Mouse (Mus musculus) liver, embryonic 14.5 days (tissue): Measurements from ENCODE around the gene Pbx1. TPM values are rescaled to one million over a fixed set of nuclear protein-coding genes. Genes with fewer than 3 reads are reported as not detected.

Experiments
- ATAC-seq: fragments of 200-750 bp; cut with Nextera tagmentation; 2 replicates; pipeline ENCODE4 v1.8.0; 2017; ENCODE audit warnings: moderate number of reproducible peaks, mild to moderate bottlenecking, moderate library complexity; ENCODE audit not compliant: insufficient read depth
- DNase-seq, 3 experiments: peaks; one replicate each; pipeline ENCODE4 v3.0.0-alpha.2; 2012 to 2013; ENCODE audit warnings: low read depth in 3 of 3, low spot score in 3 of 3
- H3K27ac ChIP-seq: fragments of 300-500 bp; sonication (generic); 2 replicates; pipeline ENCODE4 v1.5.1; 2014; ENCODE audit warnings: moderate library complexity, mild to moderate bottlenecking, control low read depth, inconsistent platforms
- H3K27me3 ChIP-seq: fragments of 300-500 bp; sonication (generic); 2 replicates; pipeline ENCODE4 v1.6.1; 2014; ENCODE audit warnings: mild to moderate bottlenecking, low read length, moderate library complexity; ENCODE audit not compliant: control insufficient read depth, insufficient read depth
- H3K36me3 ChIP-seq: fragments of 300-500 bp; sonication (generic); replicated peaks from 2 replicates; pipeline ENCODE4 v1.6.1; 2014; ENCODE audit warnings: low read depth; ENCODE audit not compliant: control insufficient read depth, insufficient read depth
- H3K4me1 ChIP-seq, 2 experiments: fragments of 200-500 bp in 1 of 2; fragments of 300-500 bp in 1 of 2; sonication (generic) in 1 of 2; replicated peaks; 2 replicates each; pipeline ENCODE4 v1.6.1; 2012 to 2014; ENCODE audit warnings: antibody characterized with exemption in 1 of 2, inconsistent platforms in 1 of 2, low read length in 1 of 2; ENCODE audit not compliant: control insufficient read depth in 2 of 2, insufficient read depth in 2 of 2
- H3K4me2 ChIP-seq: fragments of 300-500 bp; sonication (generic); 2 replicates; pipeline ENCODE4 v1.6.1; 2014; ENCODE audit warnings: low read depth, mild to moderate bottlenecking, control low read depth, moderate library complexity
- H3K4me3 ChIP-seq, 2 experiments: fragments of 200-500 bp in 1 of 2; fragments of 300-500 bp in 1 of 2; sonication (generic) in 1 of 2; 2 replicates each; pipeline ENCODE4 v1.5.1; 2012 to 2014; ENCODE audit warnings: low read depth in 2 of 2, low read length in 2 of 2, mild to moderate bottlenecking in 2 of 2, control low read depth in 1 of 2, inconsistent platforms in 1 of 2, moderate library complexity in 1 of 2; ENCODE audit not compliant: insufficient read depth in 1 of 2
- H3K9ac ChIP-seq: fragments of 300-500 bp; sonication (generic); replicated peaks from 2 replicates; pipeline ENCODE4 v1.6.1; 2014; ENCODE audit warnings: mild to moderate bottlenecking, control low read depth, moderate library complexity
- H3K9me3 ChIP-seq: fragments of 300-500 bp; sonication (generic); 2 replicates; pipeline ENCODE4 v1.6.1; 2016; ENCODE audit warnings: low read length, mixed read lengths; ENCODE audit not compliant: control insufficient read depth
- CTCF ChIP-seq: IDR thresholded peaks from 2 replicates; pipeline ENCODE4 v1.5.1; 2016; ENCODE audit warnings: antibody characterized with exemption, low read depth, control low read depth
- EP300 ChIP-seq: IDR thresholded peaks from 2 replicates; pipeline ENCODE4 v1.6.1; 2016; ENCODE audit warnings: antibody characterized with exemption, low read depth
- WGBS: fragments of 180-500 bp; shearing (Covaris S2); extraction: QIAGEN DNeasy Blood & Tissue Kit; methylation state at CpG from one replicate; pipeline ENCODE4 v1.1.7; 2014; ENCODE audit not compliant: insufficient replicate concordance; 5-methylcytosine and 5-hydroxymethylcytosine counted together
- polyA plus RNA-seq, 2 experiments: library from polyadenylated mRNA; depleted of rRNA in 1 of 2; stranded (reverse) in 1 of 2; unstranded in 1 of 2; fragments of >200 nt; fragmentation: Nextera tagmentation in 1 of 2; extraction: Ambion mirVana in 1 of 2; gene quantifications; 2 replicates each; pipeline versions ENCODE4 v1.2.1 to v1.2.3; 2012 to 2014

The Pbx1 gene
- polyA plus RNA-seq, 2 experiments, result 1.7 to 2.7 TPM

GRCm38 (mm10) chr1:168354934-168355333 is 77.1 kb downstream of the Pbx1 start:
- Histone ChIP-seq H3K27me3 (no peaks in the 10 kb centered on the region), H3K4me1 (peaks cover 0 to 14% of the 10 kb centered on the region in 2 experiments; a peak in 3 of 4 replicates), H3K27ac (no peak overlapping the region), H3K36me3 (no peaks in the 10 kb centered on the region), H3K9me3 (no peaks in the 10 kb centered on the region), H3K4me3 (no peak overlapping the region), H3K9ac (no peak overlapping the region), H3K4me2 (no peak overlapping the region)
- ATAC-seq (no peak), DNase-seq (no peak)
- WGBS, result 45% methylated on average over 4 of the region's 4 CpGs
- no peak for TF ChIP-seq EP300
- TF ChIP-seq CTCF, result no peak

- no peak overlapping the region for H3K4me3 ChIP-seq
- H3K9ac ChIP-seq, result no peak overlapping the region
- H3K27me3 ChIP-seq, result no peaks in the 10 kb centered on the region
- no peaks in the 10 kb centered on the region for H3K9me3 ChIP-seq
- H3K27ac ChIP-seq, result no peak overlapping the region
- H3K4me2 ChIP-seq, result no peak overlapping the region
- no peak for ATAC-seq
- no peaks in the 10 kb centered on the region for H3K36me3 ChIP-seq
- DNase-seq, result no peak
- 62% methylated on average over 8 of the region's 8 CpGs for WGBS
- peaks cover 0 to 5% of the 10 kb centered on the region in 2 experiments; a peak in 2 of 4 replicates for H3K4me1 ChIP-seq
- TF ChIP-seq CTCF, result no peak
- TF ChIP-seq EP300, result no peak
Observed at GRCm38 (mm10) chr1:168348036-168348784, 83.9 kb downstream of the Pbx1 start.

GRCm38 (mm10) chr1:168344918-168345317 is 87.2 kb downstream of the Pbx1 start:
- no peak for TF ChIP-seq EP300
- TF ChIP-seq CTCF, result no peak
- Histone ChIP-seq H3K4me2 (no peak overlapping the region), H3K27ac (no peak overlapping the region), H3K4me3 (no peak overlapping the region), H3K27me3 (no peaks in the 10 kb centered on the region), H3K36me3 (no peaks in the 10 kb centered on the region), H3K4me1 (peaks cover 0 to 5% of the 10 kb centered on the region in 2 experiments; a peak in 2 of 4 replicates), H3K9ac (no peak overlapping the region), H3K9me3 (no peaks in the 10 kb centered on the region)
- ATAC-seq (no peak), DNase-seq (no peak)
- WGBS, result 63% methylated on average over 8 of the region's 8 CpGs

- Histone ChIP-seq H3K4me3 (no peak overlapping the region), H3K4me2 (no peak overlapping the region), H3K9me3 (no peaks in the 10 kb centered on the region), H3K27ac (no peak overlapping the region), H3K9ac (no peak overlapping the region), H3K4me1 (peaks cover 0 to 5% of the 10 kb centered on the region in 2 experiments; a peak in 2 of 4 replicates), H3K36me3 (no peaks in the 10 kb centered on the region), H3K27me3 (no peaks in the 10 kb centered on the region)
- TF ChIP-seq CTCF (no peak), EP300 (no peak)
- 59% methylated on average over 5 of the region's 5 CpGs for WGBS
- no peak for ATAC-seq
- no peak for DNase-seq
Observed at GRCm38 (mm10) chr1:168344262-168344661, 87.8 kb downstream of the Pbx1 start.

- H3K4me2 ChIP-seq, result no peak overlapping the region
- no peaks in the 10 kb centered on the region for H3K36me3 ChIP-seq
- WGBS, result 77% methylated on average over 6 of the region's 6 CpGs
- no peak overlapping the region for H3K27ac ChIP-seq
- H3K4me3 ChIP-seq, result no peak overlapping the region
- H3K27me3 ChIP-seq, result no peaks in the 10 kb centered on the region
- no peak overlapping the region for H3K9ac ChIP-seq
- TF ChIP-seq CTCF, result no peak
- TF ChIP-seq EP300, result no peak
- no peaks in the 10 kb centered on the region for H3K9me3 ChIP-seq
- peaks cover 0 to 2% of the 10 kb centered on the region in 2 experiments; a peak in 1 of 4 replicates for H3K4me1 ChIP-seq
- ATAC-seq (no peak), DNase-seq (no peak)
Observed at GRCm38 (mm10) chr1:168342269-168342668, 89.8 kb downstream of the Pbx1 start.
